Mouse (Mus musculus): ENCODE measurements at regions not wholly inside any gene's neighbourhood (a gene's known extent, or its start where the extent isn't known, plus 50 kb on each side); places are given as distances from the start of the nearest gene placed in this dataset.

- TF ChIP-seq CTCF (IDR thresholded peaks at IDR 0.05) (no peak), EP300 (IDR thresholded peaks at IDR 0.05; ENCODE audit: insufficient read depth, low read depth, low read length) (no peak)
Observed at GRCm38 (mm10) chr11:22601977-22602376, 90.1 kb downstream of the Tmem17 start.

All from heart, adult 2 months (tissue).